Mouse (Mus musculus): ENCODE data around the gene Nr6a1.

The Nr6a1 gene

GRCm38 (mm10) chr2:38786216-38786960 lies 141.1 kb downstream of the Nr6a1 start:
- in situ Hi-C loops (cut with MboI, MseI) = no loop called here

- in situ Hi-C loops (cut with MboI, MseI) = no loop called here
Observed at GRCm38 (mm10) chr2:38785113-38785512, 142.4 kb downstream of the Nr6a1 start.

- in situ Hi-C loops (cut with MboI, MseI) = no loop called here
Observed at GRCm38 (mm10) chr2:38784396-38784795, 143.1 kb downstream of the Nr6a1 start.

GRCm38 (mm10) chr2:38783364-38783763 lies 144.1 kb downstream of the Nr6a1 start:
- in situ Hi-C loops (cut with MboI, MseI) = no loop called here

GRCm38 (mm10) chr2:38782731-38783130 lies 144.8 kb downstream of the Nr6a1 start:
- in situ Hi-C loops (cut with MboI, MseI) = no loop called here

- in situ Hi-C loops (cut with MboI, MseI) = no loop called here
Observed at GRCm38 (mm10) chr2:38781945-38782720, 145.4 kb downstream of the Nr6a1 start.

GRCm38 (mm10) chr2:38779939-38780338 lies 147.5 kb downstream of the Nr6a1 start:
- in situ Hi-C loops (cut with MboI, MseI) = no loop called here

- in situ Hi-C loops (cut with MboI, MseI) = no loop called here
Observed at GRCm38 (mm10) chr2:38777326-38777725, 150.2 kb downstream of the Nr6a1 start.

GRCm38 (mm10) chr2:38774936-38775335 lies 152.6 kb downstream of the Nr6a1 start:
- in situ Hi-C loops (cut with MboI, MseI) = no loop called here

- in situ Hi-C loops (cut with MboI, MseI) = no loop called here
Observed at GRCm38 (mm10) chr2:38771478-38771797, 156.1 kb downstream of the Nr6a1 start.

- in situ Hi-C loops (cut with MboI, MseI) = no loop called here
Observed at GRCm38 (mm10) chr2:38770772-38771477, 156.6 kb downstream of the Nr6a1 start.

- in situ Hi-C loops (cut with MboI, MseI) = no loop called here
Observed at GRCm38 (mm10) chr2:38767177-38767931, 160.1 kb downstream of the Nr6a1 start.

- in situ Hi-C loops (cut with MboI, MseI) = no loop called here
Observed at GRCm38 (mm10) chr2:38739847-38740246, 187.6 kb downstream of the Nr6a1 start.

- in situ Hi-C loops (cut with MboI, MseI) = no loop called here
Observed at GRCm38 (mm10) chr2:38739410-38739809, 188.1 kb downstream of the Nr6a1 start.

GRCm38 (mm10) chr2:38738601-38739301 lies 188.7 kb downstream of the Nr6a1 start:
- in situ Hi-C loops (cut with MboI, MseI) = no loop called here

GRCm38 (mm10) chr2:38735740-38736139 lies 191.7 kb downstream of the Nr6a1 start:
- in situ Hi-C loops (cut with MboI, MseI) = no loop called here

- in situ Hi-C loops (cut with MboI, MseI) = no loop called here
Observed at GRCm38 (mm10) chr2:38734721-38735120, 192.8 kb downstream of the Nr6a1 start.

- in situ Hi-C loops (cut with MboI, MseI) = no loop called here
Observed at GRCm38 (mm10) chr2:38730331-38730827, 197.1 kb downstream of the Nr6a1 start.

- in situ Hi-C loops (cut with MboI, MseI) = loop anchor here in 1 of 2 experiments (10.0 kb wide), 1 partner anchor 311 kb away; no protein-coding TSS in a partner anchor
Observed at GRCm38 (mm10) chr2:38725427-38725826, 202.1 kb downstream of the Nr6a1 start.

- in situ Hi-C loops (cut with MboI, MseI) = loop anchor here in 1 of 2 experiments (10.0 kb wide), 1 partner anchor 309 kb away; no protein-coding TSS in a partner anchor
Observed at GRCm38 (mm10) chr2:38723378-38723777, 204.1 kb downstream of the Nr6a1 start.

GRCm38 (mm10) chr2:38722076-38722475 lies 205.4 kb downstream of the Nr6a1 start:
- in situ Hi-C loops (cut with MboI, MseI) = loop anchor here in 1 of 2 experiments (10.0 kb wide), 1 partner anchor 307 kb away; no protein-coding TSS in a partner anchor
